Mouse (Mus musculus) thymus, adult 2 months (tissue): ENCODE results near the gene Mettl9.

Source experiments
- CTCF ChIP-seq: fragments of 200-500 bp; IDR thresholded peaks from 2 replicates; pipeline ENCODE4 v1.5.1; 2012; ENCODE audit warnings: mild to moderate bottlenecking, control low read depth, low read length, moderate library complexity, borderline replicate concordance; ENCODE audit not compliant: control insufficient read depth, poor library complexity, insufficient read depth; ENCODE audit errors: extremely low read depth
- POLR2A ChIP-seq: fragments of 200-500 bp; IDR thresholded peaks from 2 replicates; pipeline ENCODE4 v1.6.1; 2012; ENCODE audit warnings: mild to moderate bottlenecking, low read length, control low read depth, moderate library complexity; ENCODE audit not compliant: control insufficient read depth, poor library complexity, insufficient read depth; ENCODE audit errors: extremely low read depth

DNA sequence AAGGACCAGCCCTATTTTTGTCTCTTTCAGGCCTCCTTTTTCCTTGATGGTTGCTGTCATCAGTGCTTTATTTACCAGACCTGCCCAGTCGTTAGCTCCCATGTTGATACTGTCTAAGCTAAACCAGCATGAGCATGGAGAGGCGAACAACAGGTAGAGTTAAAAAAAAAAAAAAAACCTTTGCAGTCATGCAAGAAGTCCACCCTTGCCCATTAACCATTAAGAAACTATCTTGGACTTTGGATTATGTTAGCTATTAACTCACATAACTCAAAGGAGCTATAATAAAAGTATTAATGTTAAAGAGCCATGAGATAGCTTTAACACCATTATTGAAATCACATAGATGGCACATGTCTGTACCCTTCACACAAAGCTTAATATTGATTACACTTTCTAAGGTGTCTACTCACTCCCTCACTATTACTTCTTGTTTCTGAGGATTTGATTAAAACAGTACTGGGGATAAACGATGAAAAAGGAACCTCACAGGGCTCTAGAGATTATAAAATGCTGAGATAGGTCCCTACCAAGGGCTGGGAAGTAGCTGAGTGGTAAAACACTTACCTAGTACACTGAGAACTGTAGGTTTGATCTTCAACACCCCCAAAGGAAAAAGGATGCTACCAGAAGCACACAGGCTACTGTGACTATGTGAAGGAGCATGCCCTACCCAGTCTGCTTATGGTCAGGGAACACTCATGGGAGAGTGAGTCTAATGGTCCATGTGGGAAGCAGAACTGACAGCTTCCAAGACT lies 34.0 kb upstream of the Mettl9 start:
- TF ChIP-seq POLR2A (no peak), CTCF (no peak)
